Mouse (Mus musculus) adrenal gland, postnatal 14 days (tissue): ENCODE results near the gene Gpr180. TPM values are rescaled to one million over a fixed set of nuclear protein-coding genes. Genes with fewer than 3 reads are reported as not detected.
"Not testable (repeated sequence)": the region's sequence is repeated elsewhere in the genome, so short reads cannot be mapped to it uniquely, and the experiment has no call there.

ENCODE experiments used
- DNase-seq: peaks from one replicate; pipeline ENCODE4 v3.0.0; 2021; ENCODE audit warnings: mixed read lengths
- total RNA-seq: library from RNA; stranded (reverse); gene quantifications from 2 replicates; pipeline ENCODE4 v1.2.3, GENCODE M21; 2021

The Gpr180 gene
- total RNA-seq, 1 experiment from 2014 or later, result 26.0 TPM

GRCm38 (mm10) chr14:118151651-118152293 is 14.8 kb downstream of the Gpr180 start:
- DNase-seq, result peak; percentile 31

GRCm38 (mm10) chr14:118152294-118152651 is 15.3 kb downstream of the Gpr180 start:
- no peak for DNase-seq

GRCm38 (mm10) chr14:118156056-118156455 is 19.1 kb downstream of the Gpr180 start:
- not testable (repeated sequence) for DNase-seq

GRCm38 (mm10) chr14:118156740-118157139 is 19.8 kb downstream of the Gpr180 start:
- DNase-seq, result no peak

- DNase-seq, result peak; percentile 73
These were observed 20.2 kb downstream of the Gpr180 start for GRCm38 (mm10) chr14:118157146-118157545.

- no peak for DNase-seq
These were observed 24.8 kb downstream of the Gpr180 start for GRCm38 (mm10) chr14:118161751-118162150.

GRCm38 (mm10) chr14:118162640-118163039 is 25.7 kb downstream of the Gpr180 start:
- DNase-seq, result no peak

- DNase-seq, result no peak
These were observed 31.8 kb downstream of the Gpr180 start for GRCm38 (mm10) chr14:118168776-118169175.

- no peak for DNase-seq
These were observed 36.7 kb downstream of the Gpr180 start for GRCm38 (mm10) chr14:118173590-118174203.

- no peak for DNase-seq
These were observed 38.2 kb downstream of the Gpr180 start for GRCm38 (mm10) chr14:118175071-118175693.

GRCm38 (mm10) chr14:118175694-118176085 is 38.7 kb downstream of the Gpr180 start:
- DNase-seq, result no peak

GRCm38 (mm10) chr14:118179251-118179650 is 42.3 kb downstream of the Gpr180 start:
- no peak for DNase-seq

- no peak for DNase-seq
These were observed 42.7 kb downstream of the Gpr180 start for GRCm38 (mm10) chr14:118179701-118180100.

GRCm38 (mm10) chr14:118180117-118180557 is 43.2 kb downstream of the Gpr180 start:
- peak; percentile 74 for DNase-seq

GRCm38 (mm10) chr14:118180711-118181177 is 43.8 kb downstream of the Gpr180 start:
- DNase-seq, result peak; percentile 63

- DNase-seq, result no peak
These were observed 54.5 kb downstream of the Gpr180 start for GRCm38 (mm10) chr14:118191442-118191841.

GRCm38 (mm10) chr14:118193001-118193628 is 56.2 kb downstream of the Gpr180 start:
- DNase-seq, result no peak

- DNase-seq, result no peak
These were observed 56.7 kb downstream of the Gpr180 start for GRCm38 (mm10) chr14:118193663-118194062.

- no peak for DNase-seq
These were observed 57.4 kb downstream of the Gpr180 start for GRCm38 (mm10) chr14:118194219-118194914.

- DNase-seq, result no peak
These were observed 60.1 kb downstream of the Gpr180 start for GRCm38 (mm10) chr14:118197063-118197462.

- no peak for DNase-seq
These were observed 63.8 kb downstream of the Gpr180 start for GRCm38 (mm10) chr14:118200731-118201130.

- DNase-seq, result no peak
These were observed 65.0 kb downstream of the Gpr180 start for GRCm38 (mm10) chr14:118202006-118202405.
